Mouse (Mus musculus): Measurements from ENCODE around the gene Pdzrn3.

- TF ChIP-seq CTCF (IDR thresholded peaks at IDR 0.05; ENCODE audit: borderline replicate concordance, control insufficient read depth, extremely low read depth, insufficient read depth, low read length, poor library complexity) (no peak), POLR2A (IDR thresholded peaks at IDR 0.05; ENCODE audit: control insufficient read depth, extremely low read depth, insufficient read depth, low read length, poor library complexity) (no peak)
Measured at GRCm38 (mm10) chr6:101257418-101257817, 120.3 kb downstream of the Pdzrn3 start.
